Mouse (Mus musculus) gastrocnemius, postnatal 36 days (tissue): Measurements from ENCODE around the gene N4bp2l1. TPM values are rescaled to one million over a fixed set of nuclear protein-coding genes. Genes with fewer than 3 reads are reported as not detected.

Experiments
- DNase-seq, 2 experiments: peaks; one replicate each; pipeline ENCODE4 v3.0.0; 2022
- intact Hi-C: fragments of 180-260 bp; cut with DNase I; formaldehyde crosslinking; loops from one replicate; pipeline ENCODE4 v1.15.1; 2025
- total RNA-seq, 2 experiments: library from RNA; stranded (reverse); gene quantifications; 2 replicates each; pipeline ENCODE4 v1.2.3; 2021

N4bp2l1 gene
- total RNA-seq, 2 experiments from 2014 or later, result 3.1 to 3.2 TPM

DNA sequence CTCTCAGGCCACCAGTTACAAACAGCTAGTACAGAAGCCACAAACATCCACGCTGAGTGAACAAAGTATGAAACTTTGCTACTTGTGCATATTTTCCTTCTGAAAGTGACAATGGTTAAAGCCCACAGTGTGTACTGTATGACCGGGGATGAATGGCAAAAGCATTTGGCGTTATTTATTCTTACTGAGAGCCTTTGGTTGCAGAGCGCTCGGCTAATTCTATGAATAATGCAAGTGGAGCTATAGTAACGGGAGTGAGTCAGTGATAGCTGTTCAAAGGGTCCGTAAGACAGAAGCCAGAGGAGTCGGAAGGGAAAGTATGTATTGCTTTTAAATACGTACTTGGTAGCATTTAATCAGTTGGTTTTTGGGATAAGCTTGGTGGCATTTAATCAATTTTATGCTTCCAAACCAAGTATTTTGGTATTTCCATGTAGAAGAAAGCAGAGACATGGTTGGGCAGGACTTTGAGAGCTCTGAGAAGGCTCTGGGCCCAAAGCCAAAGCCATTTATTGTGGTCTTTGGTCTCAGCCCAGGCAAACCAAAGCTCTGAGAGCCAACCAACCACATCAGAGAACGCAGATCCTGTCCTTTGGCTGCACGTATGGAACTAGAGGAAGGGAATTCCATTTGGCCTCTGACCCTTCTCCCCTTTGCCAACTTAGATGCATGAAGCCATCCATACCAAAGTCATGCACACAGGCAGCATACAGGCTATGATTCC is 26.3 kb downstream of the N4bp2l1 start:
- DNase-seq, result no peak
- intact Hi-C loops, result no loop called here

DNA sequence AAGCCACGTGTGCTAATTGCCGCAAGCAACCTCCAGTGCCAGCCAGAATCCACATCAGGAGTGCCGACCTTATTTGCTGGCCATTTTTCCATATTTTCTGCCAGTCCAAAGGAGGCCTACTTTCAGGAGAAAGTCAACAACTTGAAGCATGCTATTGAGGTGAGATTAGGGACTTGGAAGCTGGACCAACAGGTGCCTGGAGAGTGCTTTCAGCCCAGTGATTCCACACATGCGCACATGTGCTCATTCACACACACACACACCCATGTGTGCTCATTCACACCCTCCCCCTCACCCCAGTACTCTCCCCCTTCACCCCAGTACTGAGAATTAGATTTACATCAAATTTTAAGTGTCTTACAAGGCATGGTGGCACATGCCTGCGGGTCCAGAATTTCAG is 30.0 kb downstream of the N4bp2l1 start:
- intact Hi-C loops, result no loop called here
- no peak for DNase-seq

DNA sequence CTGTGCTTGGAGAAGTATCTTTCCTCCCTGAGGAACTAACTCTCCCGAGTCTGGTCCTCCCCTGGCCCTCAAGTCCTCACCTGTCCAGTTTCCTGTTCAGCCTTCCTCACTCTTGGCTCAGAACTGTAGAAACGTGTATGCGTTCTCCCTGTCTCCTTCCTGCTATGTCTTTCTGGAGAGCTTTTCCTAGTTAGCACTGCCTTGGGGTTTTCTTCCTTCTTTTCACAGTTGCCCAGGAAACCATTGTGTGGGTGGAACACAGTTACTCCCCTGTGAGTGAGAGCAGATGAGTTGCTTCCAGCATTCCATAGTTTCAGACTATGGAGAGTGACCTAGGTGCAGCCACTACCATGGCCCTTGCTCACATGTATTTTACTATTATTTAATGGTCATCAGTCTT is 30.8 kb downstream of the N4bp2l1 start:
- no peak for DNase-seq
- intact Hi-C loops, result no loop called here

DNA sequence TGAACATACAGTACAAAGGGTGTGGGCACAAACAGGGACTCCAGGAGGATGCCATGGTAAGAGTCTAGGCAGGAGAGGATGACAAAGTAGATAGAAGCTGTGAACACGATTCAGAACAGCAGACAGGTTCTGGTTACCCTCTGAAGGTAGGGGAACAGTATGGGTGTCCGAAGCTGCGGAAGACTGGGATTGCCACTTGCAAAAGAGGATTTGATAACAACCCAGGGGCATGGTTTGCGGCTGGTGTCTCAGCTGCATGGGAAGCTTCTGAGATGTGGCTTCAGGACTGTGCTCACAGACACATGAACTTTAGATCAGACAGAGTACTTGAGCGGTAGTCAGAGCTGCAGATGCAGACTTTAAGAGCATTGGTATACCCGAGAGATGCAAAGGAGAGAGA is 32.6 kb downstream of the N4bp2l1 start:
- DNase-seq, result no peak
- intact Hi-C loops, result no loop called here

DNA sequence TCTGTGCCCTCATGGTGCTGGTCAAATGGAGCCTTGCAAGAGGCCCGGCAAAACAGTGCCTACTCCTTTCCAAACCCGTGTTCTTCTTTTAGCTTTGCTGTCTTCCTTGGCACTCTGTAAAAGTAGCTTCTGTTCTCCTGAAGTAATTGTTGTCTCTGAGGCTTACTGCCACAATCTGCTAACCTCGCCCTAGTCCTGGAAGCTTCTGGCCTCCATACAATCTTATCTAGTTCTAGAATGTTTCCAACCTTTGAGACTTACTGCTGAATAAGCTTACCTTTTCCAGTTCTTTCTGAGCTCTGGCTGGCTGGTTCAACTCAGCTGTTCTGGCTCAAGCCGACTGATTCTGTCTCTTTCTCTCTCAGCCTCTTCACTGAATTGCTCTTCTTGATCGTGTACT is 35.2 kb downstream of the N4bp2l1 start:
- DNase-seq, result no peak

DNA sequence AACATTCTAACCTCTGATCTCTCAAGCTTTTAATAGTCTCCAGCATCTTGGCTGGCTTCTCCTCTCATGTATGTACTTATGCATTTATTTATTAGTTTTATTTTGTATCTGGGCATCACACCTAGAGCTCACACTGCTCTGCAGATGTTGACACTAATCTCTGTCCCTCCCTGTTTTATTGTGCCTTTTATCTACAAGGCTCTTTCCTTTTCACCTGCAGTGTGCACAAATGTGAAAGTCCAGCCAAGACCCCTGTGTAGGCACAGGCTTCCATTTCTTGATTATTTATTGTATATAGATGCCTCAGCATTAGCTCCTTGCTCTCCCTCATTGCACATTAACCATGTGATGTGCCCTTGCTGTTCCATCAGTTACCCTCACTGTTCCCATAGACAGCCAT is 35.6 kb downstream of the N4bp2l1 start:
- intact Hi-C loops, result no loop called here
- no peak for DNase-seq

More for the DNA sequence above, 35.2 kb downstream of the N4bp2l1 start:
- intact Hi-C loops, result no loop called here

DNA sequence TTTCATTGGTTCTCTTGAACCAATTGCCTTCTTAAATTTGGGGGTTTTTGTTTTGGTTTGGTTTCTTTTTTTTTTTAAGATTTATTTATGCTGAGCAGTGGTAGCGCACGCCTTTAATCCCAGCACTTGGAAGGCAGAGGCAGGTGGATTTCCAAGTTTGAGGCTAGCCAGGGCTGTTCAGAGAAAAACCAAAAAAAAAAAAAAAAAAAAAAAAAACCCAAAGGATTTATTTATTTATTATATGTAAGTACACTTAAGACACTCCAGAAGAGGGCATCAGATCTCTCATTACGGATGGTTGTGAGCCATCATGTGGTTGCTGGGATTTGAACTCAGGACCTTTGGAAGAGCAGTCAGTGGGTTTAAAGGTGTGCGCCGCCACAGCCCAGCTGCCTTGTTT is 36.1 kb downstream of the N4bp2l1 start:
- no peak for DNase-seq
- intact Hi-C loops, result no loop called here

DNA sequence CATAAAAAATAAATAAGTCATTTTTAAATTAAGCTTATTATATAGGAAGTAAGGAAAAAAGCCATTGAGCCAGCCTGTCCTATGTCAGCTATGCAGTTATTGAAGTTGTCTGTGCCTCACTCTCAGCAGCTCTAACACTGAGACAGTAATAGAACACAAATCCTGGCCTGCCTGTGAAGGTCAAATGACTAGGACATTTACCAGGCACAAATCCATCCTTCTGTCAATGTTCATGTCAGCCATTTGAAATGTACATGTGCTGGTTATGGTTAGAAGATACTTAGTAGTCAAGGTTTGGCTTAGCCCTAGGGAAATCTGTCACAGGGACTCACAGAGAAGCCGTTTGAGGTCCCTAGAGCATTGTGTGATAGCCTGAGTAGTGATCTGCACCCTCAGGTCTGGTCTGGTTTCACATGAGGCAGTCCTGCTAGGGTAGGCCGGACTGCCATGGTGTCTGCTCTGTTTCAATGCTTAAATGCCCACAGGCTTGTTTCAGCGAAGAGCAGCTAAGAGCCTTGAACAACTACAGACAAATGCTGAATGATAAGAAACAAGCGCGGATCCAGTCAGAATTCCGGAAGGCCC is 37.4 kb downstream of the N4bp2l1 start:
- intact Hi-C loops, result no loop called here
- DNase-seq, result no peak

DNA sequence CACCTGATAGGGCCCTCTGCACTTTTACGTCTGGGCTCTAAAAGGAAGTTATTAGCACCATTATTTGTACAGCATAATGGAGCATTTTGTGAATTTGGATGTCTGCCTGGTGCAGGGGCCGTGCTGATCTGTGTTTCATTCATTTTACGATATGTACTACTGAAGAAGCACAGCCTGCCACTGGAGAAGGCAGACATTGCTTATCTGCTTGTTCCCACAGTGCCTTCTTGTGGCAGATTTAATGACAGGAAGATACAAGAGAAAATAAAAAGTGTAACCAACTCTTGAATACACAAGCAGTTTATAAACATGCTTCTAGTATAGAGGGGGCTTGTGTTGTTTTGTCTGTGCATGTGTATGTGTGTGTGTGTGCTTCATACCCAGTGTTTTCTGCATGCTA is 45.4 kb downstream of the N4bp2l1 start:
- intact Hi-C loops, result no loop called here
- DNase-seq, result no peak

DNA sequence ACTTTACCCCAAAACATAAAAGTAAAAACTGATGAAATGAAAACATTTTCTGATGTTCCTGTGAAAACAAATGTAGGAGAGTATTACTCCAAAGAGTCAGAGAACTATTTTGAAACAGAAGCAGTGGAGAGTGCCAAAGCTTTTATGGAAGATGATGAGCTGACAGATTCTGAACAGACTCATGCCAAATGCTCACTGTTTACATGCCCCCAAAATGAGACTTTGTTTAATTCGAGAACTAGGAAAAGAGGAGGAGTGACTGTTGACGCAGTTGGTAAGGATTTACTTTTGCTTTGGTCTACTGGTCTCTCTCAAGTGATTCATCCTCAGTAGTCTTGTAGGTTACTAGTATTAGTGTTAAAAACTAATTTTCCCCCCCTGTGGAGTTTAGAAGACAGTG is 53.8 kb downstream of the N4bp2l1 start:
- intact Hi-C loops, result no loop called here
- DNase-seq, result no peak

DNA sequence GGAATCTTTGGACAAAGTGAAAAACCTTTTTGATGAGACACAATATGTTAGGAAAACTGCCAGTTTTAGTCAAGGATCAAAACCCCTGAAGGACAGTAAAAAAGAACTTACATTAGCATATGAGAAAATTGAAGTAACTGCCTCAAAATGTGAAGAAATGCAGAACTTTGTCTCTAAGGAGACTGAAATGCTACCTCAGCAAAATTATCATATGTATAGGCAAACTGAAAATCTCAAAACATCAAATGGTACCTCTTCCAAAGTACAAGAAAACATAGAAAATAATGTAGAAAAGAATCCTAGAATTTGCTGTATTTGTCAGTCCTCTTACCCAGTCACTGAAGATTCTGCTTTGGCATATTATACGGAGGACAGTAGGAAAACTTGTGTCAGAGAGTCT is 55.7 kb downstream of the N4bp2l1 start:
- intact Hi-C loops, result no loop called here
- DNase-seq, result no peak

DNA sequence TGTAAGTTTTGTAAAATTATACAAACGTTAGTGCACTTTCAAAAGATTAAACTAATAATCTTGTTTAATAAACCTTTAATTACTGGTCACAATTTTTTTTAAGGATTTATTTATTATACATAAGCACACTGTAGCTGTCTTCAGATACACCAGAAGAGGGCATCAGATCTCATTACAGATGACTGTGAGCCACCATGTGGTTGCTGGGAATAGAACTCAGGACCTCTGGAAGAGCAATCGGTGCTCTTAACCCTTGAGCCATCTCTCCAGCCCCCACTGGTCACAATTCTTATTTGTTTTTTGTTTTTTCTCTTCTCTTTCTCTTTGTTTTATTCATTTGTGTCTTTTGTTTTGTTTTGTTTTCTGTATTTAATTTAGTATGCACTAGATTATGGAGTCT is 71.7 kb downstream of the N4bp2l1 start:
- intact Hi-C loops, result no loop called here
- DNase-seq, result no peak

DNA sequence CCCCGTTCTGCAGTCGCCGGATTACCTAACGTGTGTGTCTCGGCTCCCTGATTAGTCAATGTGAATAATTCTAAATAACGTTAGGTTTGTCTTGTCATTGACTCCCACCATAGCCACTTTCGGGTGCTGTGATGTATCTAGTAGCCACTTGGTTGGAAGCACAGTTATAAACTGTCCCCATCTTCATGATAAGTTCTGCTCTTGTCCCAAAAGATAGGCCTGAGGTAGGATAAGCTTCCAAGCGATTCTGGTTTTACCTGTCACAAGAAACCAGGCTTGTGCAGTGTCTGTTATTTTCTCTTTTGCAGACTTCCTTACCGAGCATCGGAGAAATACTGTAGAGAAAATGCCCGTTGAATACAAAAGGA is 74.1 kb downstream of the N4bp2l1 start:
- intact Hi-C loops, result loop anchor here (5.0 kb wide), 1 partner anchor 144 kb away; the partner anchor contains the start of gene N4bp2l2
- no peak for DNase-seq

DNA sequence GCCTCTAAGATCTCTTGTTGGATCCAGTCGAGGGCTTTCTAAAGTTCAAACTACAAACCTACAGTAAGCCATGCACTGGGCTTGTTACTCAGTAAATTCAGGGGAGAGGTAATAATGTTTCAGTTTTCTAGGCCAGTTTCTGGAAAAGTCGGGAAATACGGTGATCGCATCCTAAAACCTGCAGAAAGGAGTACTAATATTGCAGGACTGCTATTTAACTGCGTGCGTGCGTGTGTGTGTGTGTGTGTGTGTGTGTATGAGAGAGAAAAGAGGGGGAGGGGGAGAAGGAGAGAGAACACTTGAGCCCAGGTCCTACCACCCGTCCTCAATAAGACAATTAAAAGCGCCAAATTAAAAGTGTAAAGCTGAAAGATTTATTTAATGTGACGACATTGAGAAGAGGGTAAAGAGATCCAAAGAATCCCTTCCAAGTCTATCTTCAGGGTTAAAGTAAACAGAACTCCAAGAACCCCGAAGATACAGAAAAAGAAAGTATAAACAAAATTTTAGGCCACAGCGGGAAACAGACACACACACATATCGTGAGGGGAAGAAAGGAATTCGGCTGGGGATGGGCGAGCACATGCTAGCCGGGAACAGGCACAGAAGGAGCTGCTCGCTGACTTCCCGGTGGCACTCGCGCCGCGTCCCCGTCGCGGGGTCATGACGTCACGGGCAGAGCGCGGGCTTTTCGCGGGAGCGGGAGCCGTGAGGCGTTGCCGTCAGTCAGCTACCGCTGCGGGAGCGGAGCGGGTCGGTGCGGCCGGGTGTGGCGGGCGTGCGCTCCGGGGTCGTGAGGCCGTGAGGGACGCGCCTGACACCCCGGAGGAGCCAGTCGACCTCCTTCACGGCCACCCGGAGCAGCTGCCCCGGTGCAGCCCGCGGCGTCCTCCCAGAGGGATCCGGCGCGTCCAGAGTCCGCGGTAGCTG is 74.8 kb downstream of the N4bp2l1 start, which contains the start of gene Brca2:
TSS of gene Brca2 (plus strand) at position 694 of the 930 bp plus-strand sequence.
- peak; percentile 81 to 88 for DNase-seq
- intact Hi-C loops, result loop anchor here (5.0 kb wide), 1 partner anchor 145 kb away; the partner anchor contains the start of gene N4bp2l2

Other genes starting within 250 kb of the N4bp2l1 start
- gene Zar1l, start 79.0 kb downstream of the N4bp2l1 start, total RNA-seq, result not detected
- gene Brca2, start 74.6 kb downstream of the N4bp2l1 start, total RNA-seq, result 1 to 10 TPM; 1.0 to 1.2 TPM
- gene N4bp2l2, start 69.0 kb upstream of the N4bp2l1 start, total RNA-seq, result 10 to 100 TPM; 23.6 to 28.8 TPM
- gene Pds5b, start 76.6 kb upstream of the N4bp2l1 start, total RNA-seq, result 10 to 100 TPM; 16.7 to 18.4 TPM